In the genomic region with DNA sequence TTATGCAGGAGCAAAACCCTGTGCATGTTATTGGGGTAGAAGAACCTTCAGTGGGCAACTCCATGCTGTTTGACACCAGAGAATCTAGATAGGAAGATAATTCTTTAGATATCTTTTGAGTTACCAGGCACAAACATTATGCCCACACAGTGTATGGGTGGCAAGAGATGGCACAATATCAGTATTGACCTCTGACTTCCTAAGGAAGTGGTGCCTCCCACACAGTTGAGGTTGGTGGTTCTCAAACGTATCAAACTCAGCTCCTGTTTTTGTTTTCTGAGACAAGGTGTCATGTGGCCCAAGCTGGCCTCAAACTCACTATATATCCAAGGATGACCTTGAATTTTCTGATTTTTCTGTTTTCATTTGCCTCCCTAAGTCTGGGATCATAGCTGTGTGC, we compare ENCODE assay signal across 21 mouse cellular contexts. TPM values are rescaled to one million over a fixed set of nuclear protein-coding genes. Genes with fewer than 3 reads are reported as not detected.
DNase-seq lines count a peak whose midpoint lies in the region; ATAC-seq and TF ChIP-seq lines count a peak whose summit lies in the region.
"Had no signal": no experiment of that assay in that cellular context is flagged by ENCODE, and none has a peak within 500 bp of the region (broad histone marks: within the 10 kb centered on the region; RNA-seq: fewer than 3 reads in every experiment).

No protein-coding gene starts in this region.

- H3K4me3 ChIP-seq in embryonic facial prominence, embryonic 10.5 days = no peak overlapping the region
- H3K4me3 ChIP-seq in cerebellum, adult 2 months (replicated peaks; ENCODE audit: insufficient read depth, low read depth, low read length) = no peak overlapping the region
- H3K4me3 ChIP-seq: embryonic facial prominence, embryonic 12.5 days; embryonic facial prominence, embryonic 15.5 days; forebrain, embryonic 12.5 days; forebrain, embryonic 15.5 days; heart, adult 2 months; hindbrain, embryonic 13.5 days had no signal

- no peak for TF ChIP-seq CTCF in cerebellum, adult 2 months (IDR thresholded peaks at IDR 0.05; ENCODE audit: borderline replicate concordance, insufficient read depth, low read depth, low read length)

- WGBS in embryonic facial prominence, embryonic 10.5 days = 75% methylated on average over 1 of the region's 1 CpGs
- WGBS in cerebellum, adult 2 months = 88% methylated on average over 1 of the region's 1 CpGs

- no peaks in the 10 kb centered on the region for H3K4me1 ChIP-seq in embryonic facial prominence, embryonic 10.5 days
- H3K4me1 ChIP-seq in cerebellum, adult 2 months (ENCODE audit: control insufficient read depth, insufficient read depth, low read length) = no peaks in the 10 kb centered on the region; the same call in 1 of the 2 replicates
- H3K4me1 ChIP-seq: embryonic facial prominence, embryonic 12.5 days; embryonic facial prominence, embryonic 15.5 days; forebrain, embryonic 12.5 days; forebrain, embryonic 15.5 days; hindbrain, embryonic 13.5 days had no signal

- H3K36me3 ChIP-seq in embryonic facial prominence, embryonic 10.5 days (replicated peaks) = peaks cover 61% of the 10 kb centered on the region

- TF ChIP-seq POLR2A in cerebellum, adult 2 months (IDR thresholded peaks at IDR 0.05; ENCODE audit: borderline replicate concordance, insufficient read depth, low read length) = no peak

- no peak overlapping the region for H3K27ac ChIP-seq in embryonic facial prominence, embryonic 10.5 days (replicated peaks)
- H3K27ac ChIP-seq in cerebellum, adult 2 months (ENCODE audit: insufficient read depth, low read length) = no peak overlapping the region
- H3K27ac ChIP-seq: embryonic facial prominence, embryonic 12.5 days; embryonic facial prominence, embryonic 15.5 days; forebrain, embryonic 12.5 days; forebrain, embryonic 15.5 days; heart, adult 2 months; hindbrain, embryonic 13.5 days had no signal

- 0 out of 2 replicates have a peak, but pooled peaks have one; percentile 20 for ATAC-seq in granulocyte monocyte progenitor cell, adult 5-6 weeks (replicated peaks; ENCODE audit: poor library complexity, severe bottlenecking)
- peak; percentile 53 for ATAC-seq in megakaryocyte, adult 5-6 weeks (ENCODE audit: poor library complexity, severe bottlenecking)
- ATAC-seq: forebrain, embryonic 15.5 days; hindbrain, embryonic 16.5 days; intestine, postnatal 0 days had no signal

- peak; percentile 30 for DNase-seq in lung, postnatal 36 days
- no peak for DNase-seq in lung, postnatal 14 days
- no peak for DNase-seq in embryonic facial prominence, embryonic 10.5 days (ENCODE audit: low spot score)
- no peak for DNase-seq in cerebellum, adult 2 months
- no peak for DNase-seq in ovary, postnatal 36 days (ENCODE audit: low spot score)
- DNase-seq: adrenal gland, postnatal 10 days; adrenal gland, postnatal 36 days; cerebellum, adult 11 months; cerebellum, adult 8-10 months; cerebellum, postnatal 10 days; gastrocnemius, postnatal 25 days; heart, adult 2 months had no signal

- no peaks in the 10 kb centered on the region for H3K27me3 ChIP-seq in embryonic facial prominence, embryonic 10.5 days (replicated peaks; ENCODE audit: low read depth, poor library complexity, severe bottlenecking)
- no peaks in the 10 kb centered on the region for H3K27me3 ChIP-seq in cerebellum, adult 2 months (ENCODE audit: control insufficient read depth, insufficient read depth, low read length)
- H3K27me3 ChIP-seq: embryonic facial prominence, embryonic 12.5 days; embryonic facial prominence, embryonic 15.5 days; forebrain, embryonic 12.5 days; forebrain, embryonic 15.5 days; hindbrain, embryonic 13.5 days had no signal

- no peaks in the 10 kb centered on the region for H3K9me3 ChIP-seq in embryonic facial prominence, embryonic 10.5 days
- H3K9me3 ChIP-seq: embryonic facial prominence, embryonic 12.5 days; embryonic facial prominence, embryonic 15.5 days; forebrain, embryonic 12.5 days; forebrain, embryonic 15.5 days; hindbrain, embryonic 13.5 days had no signal

RNA-seq across cellular contexts. Expression of a gene that starts 6.3 kb away (rescaled TPM):
- 26.6 and 32.4 TPM in 2 replicates for total RNA-seq in granulocyte monocyte progenitor cell, adult 5-6 weeks (2014; fragmentation: Nextera tagmentation)
- total RNA-seq in granulocyte monocyte progenitor cell, adult 5-6 weeks (2017) = 4.8 and 8.1 TPM in 2 replicates
- total RNA-seq in megakaryocyte, adult 5-6 weeks (2015) = 6.6 and 7.5 TPM in 2 replicates
- total RNA-seq in megakaryocyte, adult 5-6 weeks (2017) = 3.1 and 3.3 TPM in 2 replicates
- polyA plus RNA-seq in embryonic facial prominence, embryonic 10.5 days (2016; fragmentation: Nextera tagmentation; extraction: Ambion mirVana) = 19.7 and 20.1 TPM in 2 replicates
- polyA plus RNA-seq in cerebellum, adult 2 months (2012; rRNA removed) = 13.1 and 14.0 TPM in 2 replicates

RNA-seq across cellular contexts. Expression of a gene that starts 10.4 kb away (rescaled TPM):
- 3.4 and 3.6 TPM in 2 replicates for total RNA-seq in granulocyte monocyte progenitor cell, adult 5-6 weeks (2014; fragmentation: Nextera tagmentation)
- total RNA-seq in granulocyte monocyte progenitor cell, adult 5-6 weeks (2017) = 2.5 and 3.1 TPM in 2 replicates
- total RNA-seq in megakaryocyte, adult 5-6 weeks (2015) = 3.5 and 4.8 TPM in 2 replicates
- total RNA-seq in megakaryocyte, adult 5-6 weeks (2017) = 3.6 and 5.2 TPM in 2 replicates
- 5.7 and 6.6 TPM in 2 replicates for polyA plus RNA-seq in embryonic facial prominence, embryonic 10.5 days (2016; fragmentation: Nextera tagmentation; extraction: Ambion mirVana)
- polyA plus RNA-seq in cerebellum, adult 2 months (2012; rRNA removed) = 5.6 and 6.1 TPM in 2 replicates

RNA-seq across cellular contexts. Expression of a gene that starts 30.8 kb away (rescaled TPM):
- total RNA-seq in granulocyte monocyte progenitor cell, adult 5-6 weeks (2014; fragmentation: Nextera tagmentation) = 2,621 and 2,837 TPM in 2 replicates
- total RNA-seq in granulocyte monocyte progenitor cell, adult 5-6 weeks (2017) = 1,142 and 1,421 TPM in 2 replicates
- 1,879 and 1,910 TPM in 2 replicates for total RNA-seq in megakaryocyte, adult 5-6 weeks (2015)
- 1,118 and 1,375 TPM in 2 replicates for total RNA-seq in megakaryocyte, adult 5-6 weeks (2017)
- polyA plus RNA-seq in embryonic facial prominence, embryonic 10.5 days (2016; fragmentation: Nextera tagmentation; extraction: Ambion mirVana) = 1,112 and 1,123 TPM in 2 replicates
- polyA plus RNA-seq in cerebellum, adult 2 months (2012; rRNA removed) = 670 and 700 TPM in 2 replicates

RNA-seq across cellular contexts. Expression of a gene that starts 35.9 kb away (rescaled TPM):
- total RNA-seq in granulocyte monocyte progenitor cell, adult 5-6 weeks (2014; fragmentation: Nextera tagmentation) = 0.92 and 0.95 TPM in 2 replicates
- 0.26 and 0.88 TPM in 2 replicates for total RNA-seq in granulocyte monocyte progenitor cell, adult 5-6 weeks (2017)
- total RNA-seq in megakaryocyte, adult 5-6 weeks (2015) = 0.07 and 0.14 TPM in 2 replicates
- total RNA-seq in megakaryocyte, adult 5-6 weeks (2017) = 0.04 and 0.15 TPM in 2 replicates
- polyA plus RNA-seq in embryonic facial prominence, embryonic 10.5 days (2016; fragmentation: Nextera tagmentation; extraction: Ambion mirVana) = 0.67 and 1.0 TPM in 2 replicates
- 2.6 and 3.5 TPM in 2 replicates for polyA plus RNA-seq in cerebellum, adult 2 months (2012; rRNA removed)

RNA-seq across cellular contexts. Expression of a gene that starts 56.8 kb away (rescaled TPM):
- total RNA-seq in granulocyte monocyte progenitor cell, adult 5-6 weeks (2014; fragmentation: Nextera tagmentation) = 28.1 and 34.8 TPM in 2 replicates
- total RNA-seq in granulocyte monocyte progenitor cell, adult 5-6 weeks (2017) = 38.2 and 45.9 TPM in 2 replicates
- total RNA-seq in megakaryocyte, adult 5-6 weeks (2015) = 24.6 and 25.9 TPM in 2 replicates
- 33.6 and 38.8 TPM in 2 replicates for total RNA-seq in megakaryocyte, adult 5-6 weeks (2017)
- 31.6 and 33.0 TPM in 2 replicates for polyA plus RNA-seq in embryonic facial prominence, embryonic 10.5 days (2016; fragmentation: Nextera tagmentation; extraction: Ambion mirVana)
- polyA plus RNA-seq in cerebellum, adult 2 months (2012; rRNA removed) = 12.6 and 13.5 TPM in 2 replicates
